8 mouse cellular contexts compared by ENCODE assay signal in genomic region chr3:142764995-142765777, GRCm38 (mm10). TPM values are rescaled to one million over a fixed set of nuclear protein-coding genes. Genes with fewer than 3 reads are reported as not detected.
DNase-seq lines count a peak whose midpoint lies in the region; ATAC-seq and TF ChIP-seq lines count a peak whose summit lies in the region.

Gene Gtf2b (plus strand): TSS chr3:142765045.

- DNase-seq in B cell, adult 2 months, result peak; percentile 94 to 95
- DNase-seq in brain, adult 2 months (ENCODE audit: low read depth, low spot score), result peak; percentile 97
- peak; percentile 87 for DNase-seq in liver, adult 2 months (ENCODE audit: extremely low read depth, low read depth, low spot score)
- peak; percentile 96 for DNase-seq in splenic B cell, adult 2 months (ENCODE audit: low read depth, low spot score)

- H3K4me3 ChIP-seq in heart, embryonic 11.5 days (ENCODE audit: low read depth, low read length), result peak within 1 kb of the TSS; percentile 77
- peak within 1 kb of the TSS; percentile 91 for H3K4me3 ChIP-seq in kidney, embryonic 16.5 days (ENCODE audit: low read length)
- peak within 1 kb of the TSS; percentile 69 for H3K4me3 ChIP-seq in liver, adult 2 months (ENCODE audit: insufficient read depth, low read depth, low read length)
- peak within 1 kb of the TSS; percentile 86 for H3K4me3 ChIP-seq in myocyte

- peak within 1 kb of the TSS; percentile 64 for H3K4me2 ChIP-seq in heart, embryonic 11.5 days
- H3K4me2 ChIP-seq in kidney, embryonic 16.5 days (replicated peaks; ENCODE audit: low read depth, low read length), result peak within 1 kb of the TSS; percentile 92
- H3K4me2 ChIP-seq in myocyte (ENCODE audit: low read depth), result peak within 1 kb of the TSS; percentile 92

- no peaks in the 10 kb centered on the region for H3K36me3 ChIP-seq in heart, embryonic 11.5 days (ENCODE audit: control insufficient read depth, insufficient read depth, low read length)
- H3K36me3 ChIP-seq in kidney, embryonic 16.5 days (ENCODE audit: insufficient read depth, low read length), result no peaks in the 10 kb centered on the region
- H3K36me3 ChIP-seq in liver, adult 2 months (ENCODE audit: control insufficient read depth, insufficient read depth, low read length), result no peaks in the 10 kb centered on the region; the same call in 1 of the 2 replicates
- no peaks in the 10 kb centered on the region for H3K36me3 ChIP-seq in myocyte (ENCODE audit: control insufficient read depth, insufficient read depth)
- H3K36me3 ChIP-seq in splenic B cell, adult 2 months (ENCODE audit: control insufficient read depth, insufficient read depth, low read length, poor library complexity, severe bottlenecking), result no peaks in the 10 kb centered on the region

- H3K27me3 ChIP-seq in heart, embryonic 11.5 days (ENCODE audit: control insufficient read depth, insufficient read depth, low read length), result no peaks in the 10 kb centered on the region
- no peaks in the 10 kb centered on the region for H3K27me3 ChIP-seq in kidney, embryonic 16.5 days (ENCODE audit: insufficient read depth, low read length)
- H3K27me3 ChIP-seq in liver, adult 2 months (ENCODE audit: control insufficient read depth, insufficient read depth, low read length), result no peaks in the 10 kb centered on the region
- H3K27me3 ChIP-seq in myocyte (ENCODE audit: control insufficient read depth, insufficient read depth, insufficient read length), result no peaks in the 10 kb centered on the region
- H3K27me3 ChIP-seq in splenic B cell, adult 2 months (ENCODE audit: control insufficient read depth, insufficient read depth, low read length, poor library complexity, severe bottlenecking), result no peaks in the 10 kb centered on the region

- peak within 1 kb of the TSS; percentile 82 for H3K27ac ChIP-seq in heart, embryonic 11.5 days (ENCODE audit: low read depth, low read length)
- H3K27ac ChIP-seq in kidney, embryonic 16.5 days (ENCODE audit: low read length), result peak within 1 kb of the TSS; percentile 87
- H3K27ac ChIP-seq in liver, adult 2 months (replicated peaks; ENCODE audit: insufficient read depth, low read depth, low read length), result peak within 1 kb of the TSS; percentile 60

- peak within 1 kb of the TSS; percentile 35 for H3ac ChIP-seq in myocyte (ENCODE audit: control insufficient read depth, insufficient read length)

- H3K9ac ChIP-seq in heart, embryonic 11.5 days (ENCODE audit: low read depth, low read length), result peak within 1 kb of the TSS; percentile 91
- H3K9ac ChIP-seq in kidney, embryonic 16.5 days (replicated peaks; ENCODE audit: low read length), result peak within 1 kb of the TSS; percentile 97
- H3K9ac ChIP-seq in liver, adult 2 months (ENCODE audit: low read depth, low read length), result peak within 1 kb of the TSS; percentile 80

- TF ChIP-seq CTCF in liver, adult 2 months (IDR thresholded peaks at IDR 0.05; ENCODE audit: low read depth, low read length), result no peak

- peaks cover 10% of the 10 kb centered on the region; the same call in 1 of the 2 replicates for H3K4me1 ChIP-seq in heart, embryonic 11.5 days (ENCODE audit: control insufficient read depth, insufficient read depth, low read length)
- H3K4me1 ChIP-seq in kidney, embryonic 16.5 days (ENCODE audit: insufficient read depth, low read length), result peaks cover 18% of the 10 kb centered on the region
- H3K4me1 ChIP-seq in liver, adult 2 months (ENCODE audit: control insufficient read depth, insufficient read depth, low read length), result peaks cover 6% of the 10 kb centered on the region; the same call in 1 of the 2 replicates

- peak; percentile 98 for TF ChIP-seq POLR2A in liver, adult 2 months (IDR thresholded peaks at IDR 0.05; ENCODE audit: extremely low read depth, insufficient read depth, low read length)
- peak; percentile 98 for TF ChIP-seq POLR2A in myocyte (IDR thresholded peaks at IDR 0.05; ENCODE audit: insufficient read length, low read depth)

- H3K9me3 ChIP-seq in heart, embryonic 11.5 days (replicated peaks; ENCODE audit: control insufficient read depth, low read length), result no peaks in the 10 kb centered on the region
- H3K9me3 ChIP-seq in kidney, embryonic 16.5 days (ENCODE audit: low read length), result no peaks in the 10 kb centered on the region

- peak; percentile 92 for ATAC-seq in erythroblast, adult 5-6 weeks (replicated peaks; ENCODE audit: low FRiP score, poor library complexity, severe bottlenecking)
- peak; percentile 99 for ATAC-seq in heart, embryonic 11.5 days (replicated peaks; ENCODE audit: insufficient number of reproducible peaks, low FRiP score, low TSS enrichment)
- peak; percentile 99 for ATAC-seq in kidney, embryonic 16.5 days (ENCODE audit: low FRiP score, low TSS enrichment)

- WGBS in heart, embryonic 11.5 days (ENCODE audit: insufficient replicate concordance), result under 1% methylated on average over 64 of the region's 64 CpGs
- under 1% methylated on average over 64 of the region's 64 CpGs for WGBS in kidney, embryonic 16.5 days
- WGBS in liver, adult 2 months, result under 1% methylated on average over 64 of the region's 64 CpGs

- H3K79me2 ChIP-seq in liver, adult 2 months (ENCODE audit: control insufficient read depth, insufficient read depth, low read length), result peaks cover 11% of the 10 kb centered on the region; the same call in 1 of the 2 replicates
- peaks cover 44% of the 10 kb centered on the region for H3K79me2 ChIP-seq in myocyte (ENCODE audit: control insufficient read depth, insufficient read depth)

TF ChIP-seq in myocyte, 11 proteins besides CTCF, POLR2A, EP300 and RAD21:
- TF ChIP-seq POLR2AphosphoS2 (IDR thresholded peaks at IDR 0.05; ENCODE audit: insufficient read length, low read depth) (peak; percentile 100), REST (IDR thresholded peaks at IDR 0.05; ENCODE audit: insufficient read depth, insufficient read length) (peak; percentile 15), USF1 (IDR thresholded peaks at IDR 0.05; ENCODE audit: low read depth) (no peak), TCF3 (IDR thresholded peaks at IDR 0.05; ENCODE audit: insufficient read length, low read depth) (no peak), MYOG (IDR thresholded peaks at IDR 0.05; ENCODE audit: control insufficient read depth in 1 of 3, insufficient read depth in 1 of 3, insufficient read length in 2 of 3, low read depth in 2 of 3) (peak in 1 of 3 experiments; percentile 25), MYOD1 (IDR thresholded peaks at IDR 0.05; ENCODE audit: control insufficient read depth in 1 of 3, insufficient read length in 2 of 3, low read depth in 2 of 3) (peak in 1 of 3 experiments; percentile 28), SRF (IDR thresholded peaks at IDR 0.05; ENCODE audit: control insufficient read depth, insufficient read length, low read depth) (no peak), MAX (IDR thresholded peaks at IDR 0.05; ENCODE audit: low read depth) (no peak), E2F4 (IDR thresholded peaks at IDR 0.05; ENCODE audit: insufficient read depth) (peak; percentile 78), TCF12 (IDR thresholded peaks at IDR 0.05; ENCODE audit: insufficient read depth, poor library complexity, severe bottlenecking) (no peak), CEBPB (IDR thresholded peaks at IDR 0.05; ENCODE audit: insufficient read depth, poor library complexity, severe bottlenecking) (no peak)

RNA-seq across cellular contexts. Expression of gene Gtf2b, which starts in this region (rescaled TPM):
- total RNA-seq in erythroblast, adult 5-6 weeks (2015; ENCODE audit: low replicate concordance), result 33.0 and 35.5 TPM in 2 replicates
- total RNA-seq in erythroblast, adult 5-6 weeks (2017; ENCODE audit: low replicate concordance), result 35.1 and 48.7 TPM in 2 replicates
- 59.2 and 61.4 TPM in 2 replicates for polyA plus RNA-seq in heart, embryonic 11.5 days (2014; fragmentation: Nextera tagmentation; extraction: Ambion mirVana)
- 80.8 and 82.9 TPM in 2 replicates for polyA plus RNA-seq in kidney, embryonic 16.5 days (2015; fragmentation: Nextera tagmentation; extraction: Ambion mirVana)
- total RNA-seq in liver, adult 2 months (2014; rRNA removed), result 23.0 and 24.9 TPM in 2 replicates
- 10.7 and 14.7 TPM in 2 replicates for polyA plus RNA-seq in liver, adult 2 months (2012; rRNA removed)
- 21.6 TPM for polyA plus RNA-seq in myocyte (2012; fragmentation: generic; extraction: Trizol)

Comparison
In these comparisons a context has a peak if more than half of its experiments do, and no peak if none do; other contexts are left out.
1. Peak in every context shown above with its lines: DNase-seq, ATAC-seq, H3K4me3 ChIP-seq and H3K27ac ChIP-seq.